Mouse (Mus musculus) cerebellum, adult 2 months (tissue): ENCODE data around the gene Agap1.

Source experiments
- CTCF ChIP-seq: fragments of 200-500 bp; IDR thresholded peaks from 2 replicates; pipeline ENCODE4 v1.5.1; 2011; ENCODE audit warnings: low read depth, mild to moderate bottlenecking, control low read depth, low read length, moderate library complexity, borderline replicate concordance; ENCODE audit not compliant: insufficient read depth
- POLR2A ChIP-seq: fragments of 200-500 bp; IDR thresholded peaks from 2 replicates; pipeline ENCODE4 v1.6.1; 2011; ENCODE audit warnings: low read length, control low read depth, borderline replicate concordance; ENCODE audit not compliant: insufficient read depth

DNA sequence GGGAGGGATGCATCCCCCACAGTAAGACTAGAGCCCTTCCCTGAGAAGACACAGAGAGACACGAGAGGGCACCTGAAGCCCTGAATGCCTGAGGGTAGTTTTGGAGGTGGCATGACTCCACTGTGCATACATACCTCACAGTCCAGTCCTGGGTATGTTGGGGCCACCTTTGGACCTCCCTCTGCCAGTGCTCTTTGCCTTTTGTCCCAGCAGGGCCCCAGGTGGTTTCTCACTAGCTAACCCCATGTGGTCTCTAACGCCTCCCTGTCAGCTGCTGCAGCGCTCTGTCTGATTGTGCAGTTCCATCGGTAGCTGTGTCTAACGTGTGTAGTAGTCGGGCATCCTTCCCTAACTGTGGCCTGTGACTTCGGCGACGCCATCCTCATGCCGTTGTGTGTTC is 172.3 kb downstream of the Agap1 start:
- no peak for TF ChIP-seq POLR2A
- TF ChIP-seq CTCF, result no peak
